Mouse (Mus musculus) ES-E14 (cell line): ENCODE data around the gene Olig1.

Experiments
- CHD2 ChIP-seq: IDR thresholded peaks from 2 replicates; pipeline ENCODE4 v1.6.1; 2014; ENCODE audit warnings: mild to moderate bottlenecking, low read depth, low read length, inconsistent platforms
- MAFK ChIP-seq: IDR thresholded peaks from 2 replicates; pipeline ENCODE4 v1.6.1; 2014; ENCODE audit warnings: mild to moderate bottlenecking, low read depth, low read length, inconsistent platforms; ENCODE audit not compliant: insufficient read depth
- ZNF384 ChIP-seq: IDR thresholded peaks from 2 replicates; pipeline ENCODE4 v1.6.1; 2012; ENCODE audit warnings: low read depth, low read length, inconsistent platforms

DNA sequence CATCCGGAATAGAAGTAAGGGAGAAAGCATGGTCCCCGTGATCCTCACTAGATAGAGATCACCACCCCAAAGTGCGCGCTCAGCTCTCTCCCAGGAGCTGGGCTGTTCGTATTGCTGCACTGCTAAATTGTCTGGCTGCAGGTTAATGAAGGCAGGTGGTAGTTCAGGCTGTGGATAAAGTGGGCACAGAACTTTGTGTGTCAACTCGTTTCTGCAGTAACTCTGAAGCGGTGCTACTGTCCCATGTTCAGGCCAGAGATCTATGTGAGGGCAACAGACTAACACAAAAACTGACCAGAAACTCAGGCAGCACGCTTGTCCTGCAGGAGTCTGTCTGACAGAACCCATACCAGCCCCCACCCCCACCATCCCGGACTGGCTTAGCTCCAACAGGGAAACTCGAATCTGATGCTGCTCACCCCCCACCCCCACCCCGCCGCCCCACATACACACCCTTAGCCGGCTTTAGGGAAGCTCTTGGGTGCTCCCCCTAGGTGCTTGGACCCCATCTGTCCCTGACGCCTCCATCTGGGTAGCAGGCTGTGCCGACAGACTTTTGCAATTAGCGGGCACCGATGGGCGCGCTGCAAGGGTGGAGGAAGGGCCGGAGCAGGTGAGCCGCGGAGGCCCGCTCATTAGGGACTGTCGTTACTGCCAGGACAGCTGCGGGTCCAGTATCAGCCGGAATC is 37.6 kb upstream of the Olig1 start:
- TF ChIP-seq CHD2, result no peak
- TF ChIP-seq MAFK, result no peak
- no peak for TF ChIP-seq ZNF384
